Mouse (Mus musculus): ENCODE data around the gene Fbxw8.

GRCm38 (mm10) chr5:118019905-118020304, 135.4 kb downstream of the Fbxw8 start:
- TF ChIP-seq POLR2A (IDR thresholded peaks at IDR 0.05; ENCODE audit: control insufficient read depth, extremely low read depth, insufficient read depth, low read length, poor library complexity) (no peak), CTCF (IDR thresholded peaks at IDR 0.05; ENCODE audit: borderline replicate concordance, control insufficient read depth, extremely low read depth, insufficient read depth, low read length, poor library complexity) (no peak)
